ENCODE assay signal across 12 mouse cellular contexts in genomic region chr2:154538310-154538709, GRCm38 (mm10). TPM values are rescaled to one million over a fixed set of nuclear protein-coding genes. Genes with fewer than 3 reads are reported as not detected.
DNase-seq lines count a peak whose midpoint lies in the region; ATAC-seq and TF ChIP-seq lines count a peak whose summit lies in the region.
"Had no signal": no experiment of that assay in that cellular context is flagged by ENCODE, and none has a peak within 500 bp of the region (broad histone marks: within the 10 kb centered on the region; RNA-seq: fewer than 3 reads in every experiment).

No protein-coding gene starts in this region.

- H3K9ac ChIP-seq in intestine, embryonic 14.5 days (ENCODE audit: low read length) = no peak overlapping the region
- no peak overlapping the region for H3K9ac ChIP-seq in intestine, postnatal 0 days (ENCODE audit: low read depth, low read length)
- H3K9ac ChIP-seq in heart, embryonic 15.5 days = 0 out of 2 replicates have a peak overlapping the region, but pooled peaks have one; percentile 22

- no peak overlapping the region for H3K4me2 ChIP-seq in intestine, embryonic 14.5 days (ENCODE audit: low read length)
- H3K4me2 ChIP-seq in intestine, postnatal 0 days (replicated peaks; ENCODE audit: low read depth) = no peak overlapping the region
- no peak overlapping the region for H3K4me2 ChIP-seq in heart, embryonic 15.5 days

- peaks cover 35% of the 10 kb centered on the region for H3K36me3 ChIP-seq in intestine, embryonic 14.5 days (ENCODE audit: control insufficient read depth, insufficient read depth, low read length)
- peaks cover 12% of the 10 kb centered on the region for H3K36me3 ChIP-seq in intestine, postnatal 0 days (ENCODE audit: control insufficient read depth, insufficient read depth)
- peaks cover 22% of the 10 kb centered on the region for H3K36me3 ChIP-seq in heart, embryonic 15.5 days

- TF ChIP-seq CTCF in intestine, postnatal 0 days (IDR thresholded peaks at IDR 0.05; ENCODE audit: low read depth) = no peak

- ATAC-seq in intestine, embryonic 14.5 days (replicated peaks; ENCODE audit: low FRiP score, low TSS enrichment, low read depth) = 0 out of 2 replicates have a peak, but pooled peaks have one; percentile 47
- no peak for ATAC-seq in intestine, postnatal 0 days
- ATAC-seq in heart, embryonic 15.5 days (replicated peaks; ENCODE audit: insufficient number of reproducible peaks, insufficient read depth, low FRiP score, low read depth) = no peak

- H3K9me3 ChIP-seq in intestine, embryonic 14.5 days (ENCODE audit: control insufficient read depth, low read length) = no peaks in the 10 kb centered on the region
- H3K9me3 ChIP-seq in intestine, postnatal 0 days (ENCODE audit: control insufficient read depth) = no peaks in the 10 kb centered on the region
- H3K9me3 ChIP-seq in heart, embryonic 15.5 days (replicated peaks) = no peaks in the 10 kb centered on the region
- H3K9me3 ChIP-seq: G1E had no signal

- H3K27me3 ChIP-seq in intestine, embryonic 14.5 days (replicated peaks; ENCODE audit: control insufficient read depth, insufficient read depth, low read length) = no peaks in the 10 kb centered on the region
- H3K27me3 ChIP-seq in intestine, postnatal 0 days (replicated peaks; ENCODE audit: control insufficient read depth, insufficient read depth, low read length) = no peaks in the 10 kb centered on the region
- H3K27me3 ChIP-seq in heart, embryonic 15.5 days = no peaks in the 10 kb centered on the region

- H3K4me3 ChIP-seq in intestine, embryonic 14.5 days (ENCODE audit: low read depth, low read length) = no peak overlapping the region
- no peak overlapping the region for H3K4me3 ChIP-seq in intestine, postnatal 0 days (ENCODE audit: low read depth, low read length)
- H3K4me3 ChIP-seq in heart, embryonic 15.5 days = no peak overlapping the region
- H3K4me3 ChIP-seq: erythroblast, embryonic 14.5 days had no signal

- H3K4me1 ChIP-seq in intestine, embryonic 14.5 days (replicated peaks; ENCODE audit: control insufficient read depth, insufficient read depth, low read length) = peaks cover 9% of the 10 kb centered on the region; the same call in 1 of the 2 replicates
- no peaks in the 10 kb centered on the region for H3K4me1 ChIP-seq in intestine, postnatal 0 days (replicated peaks; ENCODE audit: control insufficient read depth, insufficient read depth, low read length)
- H3K4me1 ChIP-seq in heart, embryonic 15.5 days (replicated peaks) = peaks cover 14% of the 10 kb centered on the region

- WGBS in intestine, embryonic 14.5 days = 45% methylated on average over 2 of the region's 2 CpGs
- WGBS in intestine, postnatal 0 days = 62% methylated on average over 2 of the region's 2 CpGs
- WGBS in heart, embryonic 15.5 days = 43% methylated on average over 2 of the region's 2 CpGs

- DNase-seq in intestine, embryonic 14.5 days (ENCODE audit: low spot score) = no peak
- DNase-seq in right cerebral cortex, adult 18-20 months = peak; percentile 80
- no peak for DNase-seq in right cerebral cortex, postnatal 14 days
- DNase-seq in right cerebral cortex, postnatal 25 days = peak; percentile 71
- DNase-seq in adrenal gland, adult 8-10 months = no peak
- no peak for DNase-seq in ovary, adult 18-20 months (ENCODE audit: low spot score)
- DNase-seq: spleen, adult 18-20 months had no signal

- no peak overlapping the region for H3K27ac ChIP-seq in intestine, embryonic 14.5 days (ENCODE audit: low read depth)
- H3K27ac ChIP-seq in intestine, postnatal 0 days (ENCODE audit: low read depth, low read length) = no peak overlapping the region
- 0 out of 2 replicates have a peak overlapping the region, but pooled peaks have one; percentile 7 for H3K27ac ChIP-seq in heart, embryonic 15.5 days

RNA-seq across cellular contexts. Expression of gene 1700003F12Rik, which starts 8.6 kb away (rescaled TPM):
- polyA plus RNA-seq in intestine, embryonic 14.5 days (2014; fragmentation: Nextera tagmentation; extraction: Ambion mirVana) = 0.55 and 0.73 TPM in 2 replicates
- polyA plus RNA-seq in intestine, postnatal 0 days (2015; fragmentation: Nextera tagmentation; extraction: Ambion mirVana) = 1.6 and 2.2 TPM in 2 replicates
- polyA plus RNA-seq in heart, embryonic 15.5 days (2015; fragmentation: Nextera tagmentation; extraction: Ambion mirVana) = 0.43 and 0.99 TPM in 2 replicates
- under 1 TPM in 2 of 4 experiments, not detected in 2; 0.46 to 0.71 TPM for total RNA-seq in adrenal gland, adult 8-10 months (2022)
- total RNA-seq: G1E; liver, adult 2 months had no signal
- polyA plus RNA-seq: erythroblast, embryonic 14.5 days; G1E had no signal

RNA-seq across cellular contexts. Expression of gene Actl10, which starts 13.3 kb away (rescaled TPM):
- 0.23 and 0.27 TPM in 2 replicates for polyA plus RNA-seq in intestine, embryonic 14.5 days (2014; fragmentation: Nextera tagmentation; extraction: Ambion mirVana)
- not detected in 2 replicates for polyA plus RNA-seq in intestine, postnatal 0 days (2015; fragmentation: Nextera tagmentation; extraction: Ambion mirVana)
- 0.22 and 0.26 TPM in 2 replicates for polyA plus RNA-seq in heart, embryonic 15.5 days (2015; fragmentation: Nextera tagmentation; extraction: Ambion mirVana)
- under 1 TPM in 2 of 4 experiments, not detected in 2; 0.17 to 0.31 TPM for total RNA-seq in adrenal gland, adult 8-10 months (2022)
- polyA plus RNA-seq: G1E; liver, adult 2 months had no signal

RNA-seq across cellular contexts. Expression of gene Necab3, which starts 20.4 kb away (rescaled TPM):
- polyA plus RNA-seq in intestine, embryonic 14.5 days (2014; fragmentation: Nextera tagmentation; extraction: Ambion mirVana) = 0.81 and 1.4 TPM in 2 replicates
- 0.29 and 0.58 TPM in 2 replicates for polyA plus RNA-seq in intestine, postnatal 0 days (2015; fragmentation: Nextera tagmentation; extraction: Ambion mirVana)
- polyA plus RNA-seq in heart, embryonic 15.5 days (2015; fragmentation: Nextera tagmentation; extraction: Ambion mirVana) = 2.0 and 2.4 TPM in 2 replicates
- 1 to 10 TPM in 3 of 4 experiments, under 1 TPM in 1; 0.41 to 3.1 (median 2.6) TPM for total RNA-seq in adrenal gland, adult 8-10 months (2022)

RNA-seq across cellular contexts. Expression of gene E2f1, which starts 31.4 kb away (rescaled TPM):
- 10.7 and 10.8 TPM in 2 replicates for polyA plus RNA-seq in intestine, embryonic 14.5 days (2014; fragmentation: Nextera tagmentation; extraction: Ambion mirVana)
- polyA plus RNA-seq in intestine, postnatal 0 days (2015; fragmentation: Nextera tagmentation; extraction: Ambion mirVana) = 5.5 and 5.9 TPM in 2 replicates
- 17.0 and 23.1 TPM in 2 replicates for polyA plus RNA-seq in heart, embryonic 15.5 days (2015; fragmentation: Nextera tagmentation; extraction: Ambion mirVana)
- 10 to 100 TPM in 3 of 4 experiments, 1 to 10 TPM in 1; 9.9 to 12.9 (median 12.0) TPM for total RNA-seq in adrenal gland, adult 8-10 months (2022)

Comparison
In these comparisons a context has a peak if more than half of its experiments do, and no peak if none do; other contexts are left out.
1. DNase-seq: peak in right cerebral cortex, adult 18-20 months (single experiment) and right cerebral cortex, postnatal 25 days (single experiment); none in intestine, embryonic 14.5 days (single experiment), right cerebral cortex, postnatal 14 days (single experiment), adrenal gland, adult 8-10 months (single experiment) and ovary, adult 18-20 months (single experiment).